Mouse (Mus musculus) liver, embryonic 16.5 days (tissue): ENCODE measurements around the gene Terb1. TPM values are rescaled to one million over a fixed set of nuclear protein-coding genes. Genes with fewer than 3 reads are reported as not detected.

Experiments
- ATAC-seq: fragments of 200-750 bp; cut with Nextera tagmentation; 2 replicates; pipeline ENCODE4 v1.8.0; 2017; ENCODE audit warnings: low read depth, mild to moderate bottlenecking, moderate number of reproducible peaks, moderate library complexity
- H3K27ac ChIP-seq: fragments of 300-500 bp; sonication (generic); 2 replicates; pipeline ENCODE4 v1.5.1; 2014; ENCODE audit warnings: mild to moderate bottlenecking, low read length
- H3K27me3 ChIP-seq: fragments of 300-500 bp; sonication (generic); 2 replicates; pipeline ENCODE4 v1.6.1; 2014; ENCODE audit warnings: low read depth, low read length, mixed read lengths; ENCODE audit not compliant: control insufficient read depth, insufficient read depth
- H3K36me3 ChIP-seq: fragments of 300-500 bp; sonication (generic); 2 replicates; pipeline ENCODE4 v1.6.1; 2014; ENCODE audit warnings: mild to moderate bottlenecking; ENCODE audit not compliant: control insufficient read depth, insufficient read depth
- H3K4me1 ChIP-seq: fragments of 300-500 bp; sonication (generic); 2 replicates; pipeline ENCODE4 v1.6.1; 2014; ENCODE audit warnings: low read depth, low read length, mixed read lengths; ENCODE audit not compliant: control insufficient read depth
- H3K4me2 ChIP-seq: fragments of 300-500 bp; sonication (generic); 2 replicates; pipeline ENCODE4 v1.6.1; 2014; ENCODE audit warnings: low read depth, low read length, mixed read lengths
- H3K4me3 ChIP-seq: fragments of 300-500 bp; sonication (generic); 2 replicates; pipeline ENCODE4 v1.5.1; 2014; ENCODE audit warnings: low read depth, mild to moderate bottlenecking, low read length
- H3K9ac ChIP-seq: fragments of 300-500 bp; sonication (generic); 2 replicates; pipeline ENCODE4 v1.6.1; 2014; ENCODE audit warnings: low read depth, low read length
- H3K9me3 ChIP-seq: fragments of 300-500 bp; sonication (generic); replicated peaks from 2 replicates; pipeline ENCODE4 v1.6.1; 2016; ENCODE audit warnings: low read length; ENCODE audit not compliant: control insufficient read depth
- WGBS: fragments of 180-500 bp; shearing (Covaris S2); extraction: QIAGEN DNeasy Blood & Tissue Kit; methylation state at CpG from one replicate; pipeline ENCODE4 v1.1.7; 2014; ENCODE audit not compliant: insufficient replicate concordance; 5-methylcytosine and 5-hydroxymethylcytosine counted together
- polyA plus RNA-seq: library from polyadenylated mRNA; unstranded; fragments of >200 nt; fragmentation: Nextera tagmentation; extraction: Ambion mirVana; gene quantifications from 2 replicates; pipeline ENCODE4 v1.2.1, GENCODE M21; 2015

Gene Terb1
- polyA plus RNA-seq, 1 experiment from 2014 or later: 0.08 TPM

DNA sequence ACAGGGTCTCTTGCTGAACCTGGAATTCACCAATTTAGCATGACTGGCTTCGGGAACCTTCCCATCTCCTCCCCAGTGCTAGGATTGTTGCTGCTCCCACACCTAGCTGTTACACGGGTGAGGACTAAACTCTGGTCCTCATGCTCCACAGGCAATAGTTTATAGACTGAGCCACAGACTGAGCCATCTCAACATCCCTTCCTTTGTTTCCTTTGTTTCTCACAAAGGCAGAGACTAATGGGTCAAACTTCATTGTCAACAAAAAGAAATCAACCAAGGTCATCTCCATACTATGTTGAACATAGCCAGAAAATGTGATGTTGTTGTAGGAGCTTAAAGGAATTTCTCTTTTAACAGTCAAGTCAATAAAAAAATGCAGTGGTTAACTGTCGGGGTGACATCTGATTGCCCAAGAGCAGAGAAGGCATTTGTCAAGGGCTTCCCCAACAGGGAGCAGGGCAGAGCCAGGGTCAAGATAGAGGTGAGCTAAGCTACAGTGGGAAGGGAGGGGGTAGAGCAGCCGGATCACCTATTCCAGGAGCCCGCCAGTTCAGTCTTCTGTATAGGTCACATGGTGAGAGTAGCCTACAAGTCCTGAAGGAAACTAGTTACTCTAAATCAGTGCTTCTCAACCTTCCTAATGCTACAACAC, 76.4 kb downstream of the Terb1 start:
- Histone ChIP-seq H3K9me3 (no peaks in the 10 kb centered on the region), H3K4me3 (no peak overlapping the region), H3K4me1 (peaks cover 13% of the 10 kb centered on the region), H3K36me3 (peaks cover 64% of the 10 kb centered on the region), H3K9ac (no peak overlapping the region), H3K27ac (no peak overlapping the region), H3K4me2 (no peak overlapping the region), H3K27me3 (no peaks in the 10 kb centered on the region)
- 80% methylated on average over 5 of the region's 5 CpGs for whole genome bisulfite sequencing
- no peak for ATAC-seq

DNA sequence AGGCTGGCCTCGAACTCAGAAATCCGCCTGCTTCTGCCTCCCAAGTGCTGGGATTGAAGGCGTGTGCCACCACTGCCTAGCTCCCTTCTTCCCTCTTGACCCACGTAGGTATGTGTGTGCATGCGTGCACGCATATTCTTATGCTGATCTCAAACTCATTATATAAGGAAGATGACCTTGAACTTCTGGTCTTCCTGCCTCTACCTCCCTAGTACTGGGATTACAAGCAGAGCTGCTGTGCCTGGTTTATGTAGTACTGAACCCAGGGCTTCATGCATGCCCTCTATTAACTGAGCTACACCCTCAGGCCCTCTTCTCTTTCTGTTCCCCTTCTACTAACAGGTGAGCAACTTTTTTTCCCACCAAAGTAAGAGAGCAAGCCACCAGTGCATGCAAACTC, 77.1 kb downstream of the Terb1 start:
- Histone ChIP-seq H3K4me2 (no peak overlapping the region), H3K36me3 (peaks cover 64% of the 10 kb centered on the region), H3K9ac (no peak overlapping the region), H3K9me3 (no peaks in the 10 kb centered on the region), H3K27me3 (no peaks in the 10 kb centered on the region), H3K4me1 (peaks cover 13% of the 10 kb centered on the region), H3K27ac (no peak overlapping the region), H3K4me3 (no peak overlapping the region)
- 83% methylated on average over 6 of the region's 6 CpGs for WGBS
- ATAC-seq: no peak

DNA sequence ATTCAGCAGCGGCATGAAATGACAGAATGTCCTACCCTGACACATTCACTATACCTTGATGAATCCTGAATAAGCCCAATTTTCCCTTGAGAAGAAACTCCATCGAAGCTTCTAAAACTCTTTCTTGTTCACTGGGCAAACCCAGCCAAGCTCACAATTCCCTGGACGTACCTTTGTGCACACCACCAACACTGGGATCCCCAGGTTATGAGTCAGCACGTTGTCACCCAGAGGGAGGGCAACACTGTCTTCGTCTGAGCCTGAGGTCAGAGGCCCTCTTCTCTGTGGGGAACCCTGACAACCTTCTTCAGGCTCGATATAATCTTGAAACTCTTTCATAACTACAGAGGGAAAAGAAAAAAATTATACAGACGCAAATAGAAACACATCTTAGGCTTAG, 79.5 kb downstream of the Terb1 start:
- no peak overlapping the region for H3K27ac ChIP-seq
- H3K4me2 ChIP-seq: no peak overlapping the region
- peaks cover 53% of the 10 kb centered on the region for H3K36me3 ChIP-seq
- H3K4me1 ChIP-seq: peaks cover 13% of the 10 kb centered on the region
- H3K27me3 ChIP-seq: no peaks in the 10 kb centered on the region
- H3K4me3 ChIP-seq: no peak overlapping the region
- no peaks in the 10 kb centered on the region for H3K9me3 ChIP-seq
- WGBS: 73% methylated on average over 7 of the region's 7 CpGs
- no peak for ATAC-seq
- no peak overlapping the region for H3K9ac ChIP-seq

DNA sequence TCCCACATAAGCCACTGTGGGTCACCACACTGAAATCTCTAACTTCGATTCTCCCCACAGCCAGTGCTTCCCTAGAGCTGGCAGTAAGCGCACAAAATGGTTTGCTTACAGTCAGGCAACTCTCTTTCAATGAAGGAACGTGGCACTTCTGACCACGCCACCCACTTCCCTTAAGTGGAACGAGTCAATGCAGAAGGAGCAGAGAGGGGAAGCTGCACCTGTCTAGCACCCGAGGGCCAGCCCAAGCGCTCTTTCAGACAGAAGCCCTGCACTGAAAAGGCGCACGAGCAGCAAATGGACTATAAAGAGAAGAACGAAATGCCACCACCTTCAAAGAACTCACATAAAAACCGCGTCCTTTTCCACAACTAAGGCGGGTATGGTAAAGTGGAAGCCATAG, 82.0 kb downstream of the Terb1 start:
- Histone ChIP-seq H3K4me2 (no peak overlapping the region), H3K36me3 (peaks cover 52% of the 10 kb centered on the region), H3K9me3 (no peaks in the 10 kb centered on the region), H3K27me3 (no peaks in the 10 kb centered on the region), H3K4me3 (no peak overlapping the region), H3K27ac (no peak overlapping the region), H3K4me1 (no peaks in the 10 kb centered on the region), H3K9ac (no peak overlapping the region)
- WGBS: 74% methylated on average over 13 of the region's 13 CpGs
- no peak for ATAC-seq

DNA sequence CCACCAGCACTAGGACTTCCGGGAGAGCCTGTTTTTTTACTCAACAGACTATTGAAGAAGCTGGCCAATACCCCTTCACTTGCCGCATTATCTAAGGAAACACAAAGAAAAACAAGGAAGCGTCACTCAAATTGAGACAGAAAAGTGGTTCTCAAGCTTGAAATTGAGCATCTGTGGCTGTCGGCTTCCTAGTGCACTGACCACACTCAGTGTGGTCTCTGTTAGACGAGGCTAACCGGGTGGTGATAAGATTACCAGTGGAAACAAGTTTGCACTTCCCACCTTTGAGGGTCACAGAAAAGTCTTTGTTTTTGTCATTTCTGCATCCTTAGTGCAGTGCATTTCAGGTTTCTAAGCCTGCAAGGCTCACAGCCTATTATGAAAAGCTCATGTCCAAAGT, 87.4 kb downstream of the Terb1 start:
- Histone ChIP-seq H3K27ac (no peak overlapping the region), H3K27me3 (no peaks in the 10 kb centered on the region), H3K36me3 (peaks cover 40% of the 10 kb centered on the region), H3K4me2 (no peak overlapping the region), H3K4me1 (no peaks in the 10 kb centered on the region), H3K4me3 (no peak overlapping the region), H3K9ac (no peak overlapping the region), H3K9me3 (no peaks in the 10 kb centered on the region)
- ATAC-seq: no peak
- WGBS: 44% methylated on average over 6 of the region's 6 CpGs

DNA sequence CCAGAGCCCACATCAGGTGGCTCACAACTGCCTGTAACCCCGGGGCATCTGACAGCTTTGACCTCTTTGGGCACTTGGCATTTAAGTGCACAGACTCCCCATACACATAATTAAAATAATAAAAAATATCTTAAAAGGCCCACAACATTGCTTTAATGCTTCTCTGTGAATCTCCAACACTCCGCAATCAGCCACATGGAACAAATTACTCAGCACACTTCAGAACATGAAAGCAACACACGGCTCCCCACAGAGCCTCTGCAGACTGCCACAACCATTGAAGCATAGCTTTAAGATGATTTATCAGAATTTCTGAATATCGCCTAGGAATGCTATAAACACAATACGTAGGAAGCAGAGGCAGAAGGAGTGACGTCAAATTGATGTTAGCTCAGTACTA, 93.7 kb downstream of the Terb1 start:
- no peak overlapping the region for H3K9ac ChIP-seq
- no peaks in the 10 kb centered on the region for H3K9me3 ChIP-seq
- 78% methylated on average over 6 of the region's 6 CpGs for WGBS
- H3K27ac ChIP-seq: no peak overlapping the region
- H3K4me1 ChIP-seq: no peaks in the 10 kb centered on the region
- ATAC-seq: no peak
- H3K27me3 ChIP-seq: no peaks in the 10 kb centered on the region
- no peak overlapping the region for H3K4me2 ChIP-seq
- peaks cover 11% of the 10 kb centered on the region for H3K36me3 ChIP-seq
- H3K4me3 ChIP-seq: no peak overlapping the region

DNA sequence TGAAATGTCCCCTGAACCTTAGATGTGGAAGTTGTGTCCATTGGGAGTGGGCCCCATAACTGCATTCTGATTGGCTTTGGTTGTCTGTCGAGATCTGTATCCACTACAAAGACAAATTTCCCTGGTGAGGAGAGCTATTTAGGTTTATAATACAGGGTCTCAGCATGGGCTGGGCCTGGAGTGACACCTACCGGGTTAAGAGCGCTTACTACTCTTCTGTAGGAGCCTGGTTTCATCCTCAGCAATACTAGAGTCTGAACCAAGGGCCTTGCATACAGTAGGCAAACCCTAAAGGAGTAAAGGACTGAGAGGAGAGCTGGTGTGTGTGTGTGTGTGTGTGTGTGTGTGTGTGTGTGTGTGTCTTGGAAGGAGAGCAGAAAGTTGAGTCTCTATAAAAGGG, 95.5 kb downstream of the Terb1 start:
- Histone ChIP-seq H3K4me1 (no peaks in the 10 kb centered on the region), H3K36me3 (peaks cover 4% of the 10 kb centered on the region; the same call in 1 of the 2 replicates), H3K9me3 (no peaks in the 10 kb centered on the region), H3K27ac (no peak overlapping the region), H3K4me2 (no peak overlapping the region), H3K4me3 (no peak overlapping the region), H3K9ac (no peak overlapping the region), H3K27me3 (no peaks in the 10 kb centered on the region)
- no peak for ATAC-seq
- WGBS: 54% methylated on average over 3 of the region's 3 CpGs

DNA sequence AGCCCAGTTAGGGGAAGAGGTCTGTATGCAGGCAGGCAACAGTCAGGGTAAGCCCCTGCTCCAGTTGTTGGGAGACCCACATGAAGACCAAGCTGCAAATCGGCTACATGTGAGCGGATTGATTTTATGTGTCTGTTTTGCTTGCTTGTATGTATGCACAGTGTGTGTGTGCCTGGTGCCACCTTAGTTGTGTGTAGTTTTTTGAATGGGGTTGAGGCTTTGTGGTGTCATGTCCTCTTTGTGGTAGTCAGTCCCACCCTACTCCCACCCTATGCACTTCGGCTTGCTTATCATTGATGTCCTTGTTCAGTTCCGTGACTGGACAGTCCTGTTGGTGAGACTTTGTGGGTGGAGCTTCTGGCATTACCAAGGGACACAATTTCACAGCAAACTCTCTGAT, 95.9 kb downstream of the Terb1 start:
- H3K27ac ChIP-seq: no peak overlapping the region
- H3K4me2 ChIP-seq: no peak overlapping the region
- no peak for ATAC-seq
- peaks cover 4% of the 10 kb centered on the region; the same call in 1 of the 2 replicates for H3K36me3 ChIP-seq
- H3K9me3 ChIP-seq: no peaks in the 10 kb centered on the region
- no peak overlapping the region for H3K9ac ChIP-seq
- no peak overlapping the region for H3K4me3 ChIP-seq
- WGBS: 59% methylated on average over 4 of the region's 4 CpGs
- H3K27me3 ChIP-seq: no peaks in the 10 kb centered on the region
- H3K4me1 ChIP-seq: no peaks in the 10 kb centered on the region

DNA sequence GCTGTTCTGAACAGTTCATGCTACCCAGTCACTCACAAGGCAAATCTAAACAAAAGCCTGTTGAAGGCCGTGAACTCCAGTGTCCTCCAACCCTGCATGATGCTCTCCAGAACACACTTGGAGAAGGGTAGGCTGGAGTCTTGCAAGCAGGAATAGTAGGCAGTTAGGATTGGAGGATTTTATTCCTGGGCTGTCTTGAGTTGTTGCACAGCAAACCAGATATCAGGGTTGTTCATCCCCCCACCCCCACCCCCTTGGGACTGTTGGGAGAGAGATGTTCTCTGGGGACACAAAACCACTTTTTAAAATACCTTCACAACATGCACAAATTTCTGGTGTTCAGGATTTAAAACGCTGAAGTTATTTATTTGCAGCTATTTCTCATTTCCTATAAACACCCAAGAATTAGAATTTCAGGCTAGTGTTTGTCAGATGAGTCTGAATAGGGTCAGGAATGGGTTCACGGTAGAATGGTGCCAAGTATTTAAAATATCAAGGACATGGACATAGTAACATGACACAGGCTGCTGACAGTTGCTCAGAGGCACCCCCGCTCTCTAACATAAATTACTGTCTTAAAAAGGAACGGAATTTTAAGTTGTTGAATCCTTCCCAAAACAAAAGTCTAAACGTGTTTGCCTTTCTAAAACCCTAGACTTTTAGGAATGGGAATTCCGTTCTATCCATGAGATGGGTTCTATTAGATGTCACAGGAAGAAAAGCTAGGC, 96.7 kb downstream of the Terb1 start:
- H3K27me3 ChIP-seq: no peaks in the 10 kb centered on the region
- no peaks in the 10 kb centered on the region for H3K4me1 ChIP-seq
- H3K36me3 ChIP-seq: 0 out of 2 replicates have a peak, but pooled peaks cover 2% of the 10 kb centered on the region
- no peak overlapping the region for H3K4me2 ChIP-seq
- no peak for ATAC-seq
- WGBS: 64% methylated on average over 7 of the region's 7 CpGs
- no peak overlapping the region for H3K4me3 ChIP-seq
- H3K9me3 ChIP-seq: no peaks in the 10 kb centered on the region
- no peak overlapping the region for H3K27ac ChIP-seq
- H3K9ac ChIP-seq: no peak overlapping the region
